Mouse (Mus musculus) hindbrain, embryonic 16.5 days (tissue): ENCODE data around the gene Cobl. TPM values are rescaled to one million over a fixed set of nuclear protein-coding genes. Genes with fewer than 3 reads are reported as not detected.

Experiments
- ATAC-seq: fragments of 200-750 bp; cut with Nextera tagmentation; 2 replicates; pipeline ENCODE4 v1.8.0; 2017; ENCODE audit warnings: moderate TSS enrichment, moderate library complexity
- H3K27ac ChIP-seq: fragments of 300-500 bp; sonication (generic); 2 replicates; pipeline ENCODE4 v1.5.1; 2014; ENCODE audit warnings: low read depth, mild to moderate bottlenecking, control low read depth, low read length, moderate library complexity
- H3K27me3 ChIP-seq: fragments of 300-500 bp; sonication (generic); replicated peaks from 2 replicates; pipeline ENCODE4 v1.6.1; 2014; ENCODE audit warnings: low read length; ENCODE audit not compliant: control insufficient read depth, insufficient read depth
- H3K36me3 ChIP-seq: fragments of 300-500 bp; sonication (generic); 2 replicates; pipeline ENCODE4 v1.6.1; 2014; ENCODE audit warnings: mild to moderate bottlenecking, low read length, moderate library complexity, mixed read lengths; ENCODE audit not compliant: control insufficient read depth, insufficient read depth
- H3K4me1 ChIP-seq: fragments of 300-500 bp; sonication (generic); 2 replicates; pipeline ENCODE4 v1.6.1; 2014; ENCODE audit warnings: low read depth, low read length; ENCODE audit not compliant: control insufficient read depth, insufficient read depth
- H3K4me2 ChIP-seq: fragments of 300-500 bp; sonication (generic); 2 replicates; pipeline ENCODE4 v1.6.1; 2014; ENCODE audit warnings: mild to moderate bottlenecking, low read length, control low read depth, moderate library complexity
- H3K4me3 ChIP-seq: fragments of 300-500 bp; sonication (generic); 2 replicates; pipeline ENCODE4 v1.5.1; 2014; ENCODE audit warnings: mild to moderate bottlenecking, low read length, control low read depth, moderate library complexity
- H3K9ac ChIP-seq: fragments of 300-500 bp; sonication (generic); 2 replicates; pipeline ENCODE4 v1.6.1; 2014; ENCODE audit warnings: low read depth, mild to moderate bottlenecking, control low read depth, low read length, moderate library complexity
- H3K9me3 ChIP-seq: fragments of 300-500 bp; sonication (generic); 2 replicates; pipeline ENCODE4 v1.6.1; 2014; ENCODE audit warnings: mild to moderate bottlenecking, low read length, moderate library complexity; ENCODE audit not compliant: control insufficient read depth
- WGBS: fragments of 180-500 bp; shearing (Covaris S2); extraction: QIAGEN DNeasy Blood & Tissue Kit; methylation state at CpG from one replicate; pipeline ENCODE4 v1.1.7; 2014; 5-methylcytosine and 5-hydroxymethylcytosine counted together
- polyA plus RNA-seq: library from polyadenylated mRNA; unstranded; fragments of >200 nt; fragmentation: Nextera tagmentation; extraction: Ambion mirVana; gene quantifications from 2 replicates; pipeline ENCODE4 v1.2.1, GENCODE M21; 2015

The Cobl gene
- polyA plus RNA-seq, 1 experiment from 2014 or later, result 14.9 TPM

GRCm38 (mm10) chr11:12473625-12474298 lies 9.0 kb upstream of the Cobl start:
- Histone ChIP-seq H3K27ac (no peak overlapping the region), H3K4me3 (no peak overlapping the region), H3K9me3 (no peaks in the 10 kb centered on the region), H3K27me3 (no peaks in the 10 kb centered on the region), H3K36me3 (no peaks in the 10 kb centered on the region), H3K9ac (no peak overlapping the region), H3K4me1 (no peaks in the 10 kb centered on the region), H3K4me2 (no peak overlapping the region)
- 78% methylated on average over 5 of the region's 5 CpGs for WGBS
- no peak for ATAC-seq

GRCm38 (mm10) chr11:12469638-12470037 lies 4.9 kb upstream of the Cobl start:
- 85% methylated on average over 1 of the region's 1 CpGs for WGBS
- Histone ChIP-seq H3K9me3 (no peaks in the 10 kb centered on the region), H3K36me3 (no peaks in the 10 kb centered on the region), H3K4me3 (no peak overlapping the region), H3K4me1 (no peaks in the 10 kb centered on the region), H3K9ac (no peak overlapping the region), H3K27me3 (no peaks in the 10 kb centered on the region), H3K27ac (no peak overlapping the region), H3K4me2 (no peak overlapping the region)
- ATAC-seq, result no peak

GRCm38 (mm10) chr11:12468661-12469060 lies 3.9 kb upstream of the Cobl start:
- Histone ChIP-seq H3K4me2 (no peak overlapping the region), H3K9ac (no peak overlapping the region), H3K27ac (no peak overlapping the region), H3K9me3 (no peaks in the 10 kb centered on the region), H3K27me3 (no peaks in the 10 kb centered on the region), H3K36me3 (no peaks in the 10 kb centered on the region), H3K4me3 (no peak overlapping the region), H3K4me1 (no peaks in the 10 kb centered on the region)
- ATAC-seq, result no peak
- 74% methylated on average over 2 of the region's 2 CpGs for WGBS

- Histone ChIP-seq H3K4me1 (no peaks in the 10 kb centered on the region), H3K9me3 (no peaks in the 10 kb centered on the region), H3K27ac (no peak overlapping the region), H3K27me3 (no peaks in the 10 kb centered on the region), H3K4me2 (no peak overlapping the region), H3K9ac (no peak overlapping the region), H3K4me3 (no peak overlapping the region), H3K36me3 (no peaks in the 10 kb centered on the region)
- 79% methylated on average over 1 of the region's 1 CpGs for WGBS
- no peak for ATAC-seq
Measured at GRCm38 (mm10) chr11:12467836-12468235, 3.1 kb upstream of the Cobl start.

GRCm38 (mm10) chr11:12467217-12467616 lies 2.5 kb upstream of the Cobl start:
- ATAC-seq, result no peak
- no peaks in the 10 kb centered on the region for H3K4me1 ChIP-seq
- no peaks in the 10 kb centered on the region for H3K27me3 ChIP-seq
- H3K9ac ChIP-seq, result no peak overlapping the region
- H3K4me2 ChIP-seq, result no peak overlapping the region
- H3K36me3 ChIP-seq, result no peaks in the 10 kb centered on the region
- no peak overlapping the region for H3K27ac ChIP-seq
- H3K4me3 ChIP-seq, result no peak overlapping the region
- WGBS, result 81% methylated on average over 2 of the region's 2 CpGs
- no peaks in the 10 kb centered on the region for H3K9me3 ChIP-seq

- no peaks in the 10 kb centered on the region for H3K27me3 ChIP-seq
- no peaks in the 10 kb centered on the region for H3K9me3 ChIP-seq
- H3K4me3 ChIP-seq, result no peak overlapping the region
- 80% methylated on average over 1 of the region's 1 CpGs for WGBS
- H3K27ac ChIP-seq, result no peak overlapping the region
- no peaks in the 10 kb centered on the region for H3K36me3 ChIP-seq
- H3K4me1 ChIP-seq, result no peaks in the 10 kb centered on the region; the same call in 1 of the 2 replicates
- ATAC-seq, result no peak
- H3K4me2 ChIP-seq, result no peak overlapping the region
- H3K9ac ChIP-seq, result no peak overlapping the region
Measured at GRCm38 (mm10) chr11:12466606-12467005, 1.8 kb upstream of the Cobl start.

- 61% methylated on average over 1 of the region's 1 CpGs for WGBS
- Histone ChIP-seq H3K27me3 (no peaks in the 10 kb centered on the region), H3K4me3 (peak overlapping the region; percentile 80), H3K36me3 (no peaks in the 10 kb centered on the region), H3K9ac (peak overlapping the region; percentile 84; the same call in 1 of the 2 replicates), H3K9me3 (no peaks in the 10 kb centered on the region), H3K4me2 (peak overlapping the region; percentile 71), H3K4me1 (no peaks in the 10 kb centered on the region; the same call in 1 of the 2 replicates), H3K27ac (no peak overlapping the region)
- peak; percentile 21 for ATAC-seq
Measured at GRCm38 (mm10) chr11:12465229-12465628, 469 bp upstream of the Cobl start.

GRCm38 (mm10) chr11:12463615-12464170 lies 1.1 kb downstream of the Cobl start:
- H3K9me3 ChIP-seq, result no peaks in the 10 kb centered on the region
- peak overlapping the region; percentile 84 for H3K9ac ChIP-seq
- H3K27me3 ChIP-seq, result no peaks in the 10 kb centered on the region
- H3K27ac ChIP-seq, result no peak overlapping the region
- H3K4me3 ChIP-seq, result peak overlapping the region; percentile 80
- no peaks in the 10 kb centered on the region; the same call in 1 of the 2 replicates for H3K4me1 ChIP-seq
- no peaks in the 10 kb centered on the region for H3K36me3 ChIP-seq
- peak overlapping the region; percentile 71 for H3K4me2 ChIP-seq
- no peak for ATAC-seq
- WGBS, result 65% methylated on average over 13 of the region's 13 CpGs

- Histone ChIP-seq H3K27ac (no peak overlapping the region), H3K36me3 (no peaks in the 10 kb centered on the region), H3K27me3 (no peaks in the 10 kb centered on the region), H3K4me2 (no peak overlapping the region), H3K4me1 (no peaks in the 10 kb centered on the region; the same call in 1 of the 2 replicates), H3K9me3 (no peaks in the 10 kb centered on the region), H3K4me3 (no peak overlapping the region), H3K9ac (no peak overlapping the region)
- no peak for ATAC-seq
- 61% methylated on average over 7 of the region's 7 CpGs for WGBS
Measured at GRCm38 (mm10) chr11:12459781-12460581, 4.8 kb downstream of the Cobl start.
